Mouse (Mus musculus) CH12.LX (cell line): ENCODE data around the gene Mapre1.

ENCODE experiments used
- CTCF ChIP-seq, 2 experiments: IDR thresholded peaks in 1 of 2; conservative IDR thresholded peaks in 1 of 2; 2 replicates each; pipeline ENCODE4 v1.5.1; 2011 to 2012; ENCODE audit warnings: low read depth in 2 of 2, low read length in 2 of 2, improper control_type of control experiment in 1 of 2, inconsistent platforms in 1 of 2, mild to moderate bottlenecking in 1 of 2, moderate library complexity in 1 of 2
- MAX ChIP-seq: IDR thresholded peaks from 2 replicates; pipeline ENCODE4 v1.6.1; 2011; ENCODE audit warnings: low read length, improper control_type of control experiment
- NELFE ChIP-seq: IDR thresholded peaks from 2 replicates; pipeline ENCODE4 v1.6.1; 2011; ENCODE audit warnings: low read depth, low read length, improper control_type of control experiment
- POLR2A ChIP-seq: IDR thresholded peaks from 2 replicates; pipeline ENCODE4 v1.6.1; 2011; ENCODE audit warnings: low read depth, mild to moderate bottlenecking, improper control_type of control experiment, low read length

GRCm38 (mm10) chr2:153772950-153773349 is 31.9 kb downstream of the Mapre1 start:
- TF ChIP-seq CTCF (conservative IDR thresholded peaks at IDR 0.05 in 1 of 2, IDR thresholded peaks at IDR 0.05 in 1 of 2; ENCODE audit: low read depth in 2 of 2, low read length in 2 of 2) (no peak), NELFE (no peak), POLR2A (no peak), MAX (no peak)
